In genomic region chr1:44004513-44004912, GRCm38 (mm10) we compare ENCODE assay signal across 18 mouse cellular contexts. TPM values are rescaled to one million over a fixed set of nuclear protein-coding genes. Genes with fewer than 3 reads are reported as not detected.
"Had no signal": no experiment of that assay in that cellular context is flagged by ENCODE, and none has a peak within 500 bp of the region (broad histone marks: within the 10 kb centered on the region; RNA-seq: fewer than 3 reads in every experiment).

No protein-coding gene starts in this region.

- H3K4me3 ChIP-seq: neural tube, embryonic 15.5 days; stomach, embryonic 15.5 days had no signal

- H3K9ac ChIP-seq: neural tube, embryonic 15.5 days; stomach, embryonic 15.5 days had no signal

- DNase-seq: retina, postnatal 1 day; right cerebral cortex, adult 18-20 months; right cerebral cortex, postnatal 14 days; right cerebral cortex, postnatal 25 days; right cerebral cortex, postnatal 4 days; spleen, adult 18-20 months; thymus, adult 18-20 months; thymus, adult 2 months; thymus, postnatal 14 days; thymus, postnatal 25 days; thymus, postnatal 36 days; thymus, postnatal 4 days had no signal

- H3K4me2 ChIP-seq: neural tube, embryonic 15.5 days; stomach, embryonic 15.5 days had no signal

- H3K9me3 ChIP-seq: neural tube, embryonic 15.5 days; stomach, embryonic 15.5 days had no signal

- H3K27me3 ChIP-seq: neural tube, embryonic 15.5 days; stomach, embryonic 15.5 days had no signal

- H3K4me1 ChIP-seq: neural tube, embryonic 15.5 days; stomach, embryonic 15.5 days had no signal

- H3K27ac ChIP-seq: neural tube, embryonic 15.5 days; stomach, embryonic 15.5 days; stomach, postnatal 0 days had no signal

RNA-seq across cellular contexts. Expression of gene Mettl21c, which starts 15.3 kb away (rescaled TPM):
- polyA plus RNA-seq: small intestine, adult 2 months; spleen, adult 2 months; urinary bladder, adult 2 months had no signal

RNA-seq across cellular contexts. Expression of gene Gm8251, which starts 57.2 kb away (rescaled TPM):
- polyA plus RNA-seq: small intestine, adult 2 months; spleen, adult 2 months had no signal
